Mouse (Mus musculus) limb, embryonic 14.5 days (tissue): ENCODE results near the gene Rrbp1. TPM values are rescaled to one million over a fixed set of nuclear protein-coding genes. Genes with fewer than 3 reads are reported as not detected.

ENCODE experiments used
- ATAC-seq: fragments of 200-750 bp; cut with Nextera tagmentation; 2 replicates; pipeline ENCODE4 v1.8.0; 2017; ENCODE audit warnings: low read depth, moderate number of reproducible peaks, moderate TSS enrichment; ENCODE audit not compliant: low FRiP score
- DNase-seq: peaks from one replicate; pipeline ENCODE4 v3.0.0-alpha.2; 2015; ENCODE audit warnings: low spot score
- H3K27ac ChIP-seq: fragments of 300-500 bp; sonication (generic); replicated peaks from 2 replicates; pipeline ENCODE4 v1.5.1; 2014; ENCODE audit warnings: low read depth, mild to moderate bottlenecking, low read length, moderate library complexity, mixed read lengths
- H3K27me3 ChIP-seq: fragments of 300-500 bp; sonication (generic); 2 replicates; pipeline ENCODE4 v1.6.1; 2014; ENCODE audit warnings: low read length, mixed read lengths; ENCODE audit not compliant: control insufficient read depth, insufficient read depth
- H3K36me3 ChIP-seq: fragments of 300-500 bp; sonication (generic); 2 replicates; pipeline ENCODE4 v1.6.1; 2014; ENCODE audit warnings: mild to moderate bottlenecking, low read length, moderate library complexity, mixed read lengths; ENCODE audit not compliant: control insufficient read depth, insufficient read depth
- H3K4me1 ChIP-seq: fragments of 300-500 bp; sonication (generic); 2 replicates; pipeline ENCODE4 v1.6.1; 2014; ENCODE audit warnings: antibody characterized with exemption, low read length, mixed read lengths; ENCODE audit not compliant: control insufficient read depth, insufficient read depth
- H3K4me2 ChIP-seq: fragments of 300-500 bp; sonication (generic); replicated peaks from 2 replicates; pipeline ENCODE4 v1.6.1; 2014; ENCODE audit warnings: low read depth, mild to moderate bottlenecking, low read length, moderate library complexity; ENCODE audit not compliant: severe bottlenecking
- H3K4me3 ChIP-seq: fragments of 300-500 bp; sonication (generic); replicated peaks from 2 replicates; pipeline ENCODE4 v1.5.1; 2014; ENCODE audit warnings: low read length
- H3K9ac ChIP-seq: fragments of 300-500 bp; sonication (generic); 2 replicates; pipeline ENCODE4 v1.6.1; 2014; ENCODE audit warnings: mild to moderate bottlenecking, low read depth, low read length, moderate library complexity; ENCODE audit not compliant: severe bottlenecking
- H3K9me3 ChIP-seq: fragments of 300-500 bp; sonication (generic); 2 replicates; pipeline ENCODE4 v1.6.1; 2016; ENCODE audit warnings: low read length; ENCODE audit not compliant: control insufficient read depth
- POLR2A ChIP-seq: fragments of 200-500 bp; IDR thresholded peaks from 2 replicates; pipeline ENCODE4 v1.8.0; 2012; ENCODE audit warnings: inconsistent platforms, mild to moderate bottlenecking, moderate library complexity, borderline replicate concordance; ENCODE audit not compliant: insufficient read depth, insufficient read length; ENCODE audit errors: extremely low read depth
- WGBS: fragments of 180-500 bp; shearing (Covaris S2); extraction: QIAGEN DNeasy Blood & Tissue Kit; methylation state at CpG from one replicate; pipeline ENCODE4 v1.1.7; 2014; 5-methylcytosine and 5-hydroxymethylcytosine counted together
- polyA plus RNA-seq, 2 experiments: library from polyadenylated mRNA; depleted of rRNA in 1 of 2; stranded (reverse) in 1 of 2; unstranded in 1 of 2; fragments of >200 nt; fragmentation: Nextera tagmentation in 1 of 2; extraction: Ambion mirVana in 1 of 2; gene quantifications; 2 replicates each; pipeline versions ENCODE4 v1.2.1 to v1.2.3; 2012 to 2014

Gene Rrbp1
- polyA plus RNA-seq, 2 experiments: 200 to 325 TPM

DNA sequence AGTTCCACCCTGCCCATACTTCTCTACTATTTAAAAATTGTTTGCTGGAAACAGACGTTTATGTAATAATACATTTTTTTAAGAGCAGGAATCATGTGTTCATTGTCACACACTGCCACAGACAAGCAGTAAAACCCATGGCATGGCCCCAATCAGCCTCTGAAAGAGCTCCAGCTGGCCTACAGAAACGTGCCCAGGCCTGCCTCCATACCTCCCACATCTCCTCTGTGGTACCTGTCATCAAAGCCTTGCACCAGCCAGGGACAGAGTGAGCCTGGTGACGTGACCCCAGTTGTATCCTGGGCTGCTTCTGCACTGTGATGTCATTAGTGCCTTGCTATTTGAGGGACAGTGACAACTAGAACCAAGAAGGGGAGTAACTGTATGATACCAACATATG, 28.2 kb downstream of the Rrbp1 start:
- Histone ChIP-seq H3K27ac (no peak overlapping the region), H3K9ac (no peak overlapping the region), H3K27me3 (no peaks in the 10 kb centered on the region), H3K4me2 (no peak overlapping the region), H3K4me1 (peaks cover under 1% of the 10 kb centered on the region; the same call in 1 of the 2 replicates), H3K4me3 (no peak overlapping the region), H3K36me3 (peaks cover 80% of the 10 kb centered on the region), H3K9me3 (no peaks in the 10 kb centered on the region)
- ATAC-seq (no peak), DNase-seq (no peak)
- TF ChIP-seq POLR2A: no peak
- WGBS: 50% methylated on average over 3 of the region's 3 CpGs

DNA sequence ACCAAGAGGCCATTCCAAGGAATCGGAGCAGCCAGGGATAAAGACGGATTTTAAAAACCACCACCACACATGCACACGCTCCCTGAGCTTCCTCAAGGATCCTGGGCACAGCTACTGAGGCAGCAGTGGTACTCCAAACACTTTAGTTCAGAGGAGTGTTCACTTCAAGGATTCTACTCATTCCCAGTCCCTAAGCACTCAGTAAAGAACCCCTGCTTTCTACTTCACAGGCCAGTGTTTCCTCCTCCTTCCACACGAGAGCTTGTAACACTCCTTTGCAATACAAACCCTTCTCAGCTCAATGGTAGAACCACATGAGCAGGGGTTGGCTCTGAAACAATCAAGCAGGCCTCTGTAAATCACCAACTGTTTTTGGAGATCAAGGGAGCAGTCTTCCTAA, 28.9 kb downstream of the Rrbp1 start:
- Histone ChIP-seq H3K27ac (no peak overlapping the region), H3K4me2 (no peak overlapping the region), H3K4me3 (no peak overlapping the region), H3K4me1 (peaks cover 4% of the 10 kb centered on the region; the same call in 1 of the 2 replicates), H3K27me3 (no peaks in the 10 kb centered on the region), H3K9ac (no peak overlapping the region), H3K9me3 (no peaks in the 10 kb centered on the region), H3K36me3 (peaks cover 72% of the 10 kb centered on the region)
- no peak for TF ChIP-seq POLR2A
- DNase-seq (no peak), ATAC-seq (no peak)
- 80% methylated on average over 4 of the region's 4 CpGs for WGBS

DNA sequence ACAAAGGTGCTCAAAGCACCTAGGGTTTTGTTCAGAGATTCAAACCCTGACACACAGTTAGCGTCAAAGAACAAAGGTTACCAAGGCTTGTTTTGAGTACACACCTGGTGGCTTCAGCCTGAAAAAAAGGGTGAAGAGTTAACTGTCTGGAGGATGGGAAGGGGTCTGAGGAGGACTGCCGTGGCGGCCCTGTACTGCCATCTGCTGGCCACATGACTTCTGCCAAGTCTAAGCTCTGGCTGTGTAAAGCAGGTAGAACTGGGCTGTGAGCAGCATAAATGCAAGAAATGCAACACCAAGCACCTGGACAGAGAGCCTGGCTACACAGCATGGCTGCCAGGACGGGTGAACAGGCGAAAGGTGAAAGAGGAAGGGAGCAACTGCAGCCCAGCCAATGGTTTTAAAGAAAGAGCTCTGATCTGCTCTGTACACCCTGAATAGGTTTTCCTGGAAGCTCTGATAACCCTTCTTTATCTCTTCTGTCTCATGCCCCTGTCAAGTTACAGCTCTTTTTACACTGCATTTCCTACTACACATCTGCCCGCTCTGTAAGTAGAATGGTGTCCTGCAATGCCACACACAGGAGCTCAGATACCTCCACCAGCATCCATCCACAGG, 30.2 kb downstream of the Rrbp1 start:
- no peaks in the 10 kb centered on the region for H3K9me3 ChIP-seq
- no peak overlapping the region for H3K27ac ChIP-seq
- WGBS: 44% methylated on average over 6 of the region's 6 CpGs
- peak; percentile 57; the same call in 1 of the 2 replicates for ATAC-seq
- no peak overlapping the region for H3K4me2 ChIP-seq
- TF ChIP-seq POLR2A: no peak
- H3K36me3 ChIP-seq: peaks cover 62% of the 10 kb centered on the region
- no peaks in the 10 kb centered on the region for H3K27me3 ChIP-seq
- peaks cover 4% of the 10 kb centered on the region; the same call in 1 of the 2 replicates for H3K4me1 ChIP-seq
- H3K4me3 ChIP-seq: no peak overlapping the region
- no peak overlapping the region for H3K9ac ChIP-seq
- peak; percentile 68 for DNase-seq

DNA sequence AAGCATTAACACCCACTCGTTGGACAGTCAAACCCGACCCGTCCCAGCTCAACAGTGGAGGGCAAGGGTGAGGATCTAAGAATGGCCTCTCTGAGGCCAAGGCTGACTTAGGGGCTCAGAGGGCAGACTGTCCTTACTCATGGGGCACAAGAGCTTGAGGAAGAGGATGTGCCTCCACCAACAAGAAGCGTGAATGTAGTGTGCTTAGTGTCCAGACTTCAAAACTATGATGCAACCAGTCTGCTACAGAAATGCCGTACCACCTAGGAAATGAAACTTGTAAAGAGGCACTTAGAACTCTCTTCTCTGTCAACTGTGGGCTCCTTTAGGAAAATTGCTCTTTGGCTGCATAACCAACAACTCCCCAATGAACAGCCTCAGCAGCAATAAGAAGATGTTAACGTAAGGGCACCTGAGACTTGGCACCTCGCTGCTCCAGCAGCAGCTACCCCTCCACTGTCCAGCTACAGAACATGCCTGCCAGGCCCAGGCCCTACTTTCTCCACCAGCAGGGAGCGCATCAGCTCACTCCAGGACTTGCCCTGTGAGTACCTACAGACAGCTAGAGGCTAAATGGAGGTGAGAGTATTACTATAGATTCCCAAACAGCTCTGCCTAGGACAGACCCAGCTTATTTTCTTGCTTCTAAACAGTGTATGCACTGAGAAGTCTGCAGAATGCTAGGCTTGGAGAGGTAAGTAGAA, 32.5 kb downstream of the Rrbp1 start:
- no peak overlapping the region for H3K27ac ChIP-seq
- WGBS: 97% methylated on average over 8 of the region's 8 CpGs
- no peak for DNase-seq
- ATAC-seq: no peak
- no peak for TF ChIP-seq POLR2A
- H3K4me1 ChIP-seq: peaks cover 4% of the 10 kb centered on the region; the same call in 1 of the 2 replicates
- peaks cover 54% of the 10 kb centered on the region for H3K36me3 ChIP-seq
- H3K9me3 ChIP-seq: no peaks in the 10 kb centered on the region
- H3K9ac ChIP-seq: no peak overlapping the region
- no peak overlapping the region for H3K4me3 ChIP-seq
- H3K4me2 ChIP-seq: no peak overlapping the region
- H3K27me3 ChIP-seq: no peaks in the 10 kb centered on the region

DNA sequence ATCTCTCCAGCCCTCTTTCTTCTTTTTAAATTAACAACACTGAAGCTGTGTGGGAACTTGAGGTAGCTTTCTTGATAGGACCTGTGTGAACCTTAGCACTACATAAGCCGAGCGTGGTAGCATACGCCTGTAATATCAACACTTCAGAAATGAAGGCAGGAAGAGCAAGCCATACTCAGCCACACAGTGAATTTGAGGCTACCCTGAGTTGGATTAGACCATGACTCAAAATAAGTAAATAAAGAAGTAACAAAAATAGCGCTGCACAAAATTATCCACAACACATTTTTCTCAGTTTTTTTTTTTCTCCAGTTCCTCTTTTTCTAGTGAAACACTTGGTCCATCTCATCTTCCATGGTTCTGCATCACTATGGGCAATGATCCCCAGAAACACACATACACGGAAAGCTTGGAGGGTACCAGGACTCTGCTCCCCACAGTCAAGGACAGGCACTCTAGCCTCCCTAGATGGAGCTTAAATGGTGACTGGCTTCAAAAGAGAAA, 35.9 kb downstream of the Rrbp1 start:
- no peak for TF ChIP-seq POLR2A
- no peak overlapping the region for H3K4me3 ChIP-seq
- no peak overlapping the region for H3K4me2 ChIP-seq
- 91% methylated on average over 5 of the region's 5 CpGs for WGBS
- H3K27ac ChIP-seq: no peak overlapping the region
- peaks cover 62% of the 10 kb centered on the region for H3K36me3 ChIP-seq
- H3K27me3 ChIP-seq: no peaks in the 10 kb centered on the region
- no peak for ATAC-seq
- peaks cover 4% of the 10 kb centered on the region; the same call in 1 of the 2 replicates for H3K4me1 ChIP-seq
- H3K9me3 ChIP-seq: no peaks in the 10 kb centered on the region
- DNase-seq: no peak
- no peak overlapping the region for H3K9ac ChIP-seq
